Mouse (Mus musculus): ENCODE measurements around the gene Pex13.
A peak's percentile ranks its signal among the peaks of the same experiment; 100 is the strongest.
"Not testable (repeated sequence)": the region's sequence is repeated elsewhere in the genome, so short reads cannot be mapped to it uniquely, and the experiment has no call there.

Pex13 gene

GRCm38 (mm10) chr11:23647835-23648234, 17.9 kb downstream of the Pex13 start:
- DNase-seq (ENCODE audit: low read depth in 2 of 2, low spot score in 2 of 2): no peak

GRCm38 (mm10) chr11:23647431-23647830, 18.3 kb downstream of the Pex13 start:
- DNase-seq (ENCODE audit: low read depth in 2 of 2, low spot score in 2 of 2): no peak

- DNase-seq (ENCODE audit: low read depth in 2 of 2, low spot score in 2 of 2): no peak
Measured at GRCm38 (mm10) chr11:23634573-23634972, 31.2 kb downstream of the Pex13 start.

- no peak for DNase-seq (ENCODE audit: low read depth in 2 of 2, low spot score in 2 of 2)
Measured at GRCm38 (mm10) chr11:23633879-23634215, 31.9 kb downstream of the Pex13 start.

GRCm38 (mm10) chr11:23632945-23633878, 32.5 kb downstream of the Pex13 start, which contains the start of gene 0610010F05Rik:
Gene 0610010F05Rik, minus strand, starts transcription at chr11:23633639.
- peak; percentile 51 to 60 for DNase-seq (ENCODE audit: low read depth in 2 of 2, low spot score in 2 of 2)

GRCm38 (mm10) chr11:23630664-23631063, 35.1 kb downstream of the Pex13 start:
- DNase-seq (ENCODE audit: low read depth in 2 of 2, low spot score in 2 of 2): no peak

GRCm38 (mm10) chr11:23618995-23619394, 46.8 kb downstream of the Pex13 start:
- DNase-seq (ENCODE audit: low read depth in 2 of 2, low spot score in 2 of 2): no peak

GRCm38 (mm10) chr11:23614546-23614945, 51.2 kb downstream of the Pex13 start:
- no peak for DNase-seq (ENCODE audit: low read depth in 2 of 2, low spot score in 2 of 2)

- DNase-seq (ENCODE audit: low read depth in 2 of 2, low spot score in 2 of 2): not testable (repeated sequence)
Measured at GRCm38 (mm10) chr11:23607291-23607690, 58.5 kb downstream of the Pex13 start.

All from CD8-positive naive resting alpha-beta T cell, adult 2 months (primary cell).